Mouse (Mus musculus): Measurements from ENCODE around the gene Ankzf1. TPM values are rescaled to one million over a fixed set of nuclear protein-coding genes. Genes with fewer than 3 reads are reported as not detected.
"Not testable (repeated sequence)": the region's sequence is repeated elsewhere in the genome, so short reads cannot be mapped to it uniquely, and the experiment has no call there.

Ankzf1 gene
- polyA plus RNA-seq, 1 experiment from 2014 or later = 22.1 TPM

- ATAC-seq (ENCODE audit: insufficient number of reproducible peaks, insufficient read depth, low FRiP score, low read depth) = no peak
- H3K9me3 ChIP-seq (ENCODE audit: control insufficient read depth, low read depth, low read length) = no peaks in the 10 kb centered on the region
- H3K36me3 ChIP-seq (ENCODE audit: control insufficient read depth, insufficient read depth, low read length) = no peaks in the 10 kb centered on the region
- 63% methylated on average over 6 of the region's 6 CpGs for WGBS
- H3K27ac ChIP-seq (ENCODE audit: low read length) = no peak overlapping the region
- no peak overlapping the region for H3K4me3 ChIP-seq (ENCODE audit: low read depth, low read length)
- H3K4me2 ChIP-seq (replicated peaks; ENCODE audit: low read depth, low read length) = no peak overlapping the region
- peaks cover 10% of the 10 kb centered on the region for H3K27me3 ChIP-seq (ENCODE audit: control insufficient read depth, insufficient read depth, low read length)
- peaks cover 8% of the 10 kb centered on the region; the same call in 1 of the 2 replicates for H3K4me1 ChIP-seq (ENCODE audit: control insufficient read depth, insufficient read depth, low read length)
- H3K9ac ChIP-seq (replicated peaks; ENCODE audit: low read depth, low read length) = no peak overlapping the region
These were observed 31.6 kb downstream of the Ankzf1 start for GRCm38 (mm10) chr1:75223532-75223931.

- Histone ChIP-seq H3K27ac (ENCODE audit: low read length) (no peak overlapping the region), H3K9ac (replicated peaks; ENCODE audit: low read depth, low read length) (no peak overlapping the region), H3K4me1 (ENCODE audit: control insufficient read depth, insufficient read depth, low read length) (no peaks in the 10 kb centered on the region), H3K4me3 (ENCODE audit: low read depth, low read length) (no peak overlapping the region), H3K36me3 (ENCODE audit: control insufficient read depth, insufficient read depth, low read length) (no peaks in the 10 kb centered on the region), H3K4me2 (replicated peaks; ENCODE audit: low read depth, low read length) (no peak overlapping the region), H3K9me3 (ENCODE audit: control insufficient read depth, low read depth, low read length) (no peaks in the 10 kb centered on the region), H3K27me3 (ENCODE audit: control insufficient read depth, insufficient read depth, low read length) (peaks cover 6% of the 10 kb centered on the region; the same call in 1 of the 2 replicates)
- WGBS = 67% methylated on average over 3 of the region's 3 CpGs
- no peak for ATAC-seq (ENCODE audit: insufficient number of reproducible peaks, insufficient read depth, low FRiP score, low read depth)
These were observed 33.5 kb downstream of the Ankzf1 start for GRCm38 (mm10) chr1:75225473-75225872.

- ATAC-seq (ENCODE audit: insufficient number of reproducible peaks, insufficient read depth, low FRiP score, low read depth) = no peak
- Histone ChIP-seq H3K27ac (ENCODE audit: low read length) (no peak overlapping the region), H3K27me3 (ENCODE audit: control insufficient read depth, insufficient read depth, low read length) (no peaks in the 10 kb centered on the region), H3K9me3 (ENCODE audit: control insufficient read depth, low read depth, low read length) (no peaks in the 10 kb centered on the region), H3K4me1 (ENCODE audit: control insufficient read depth, insufficient read depth, low read length) (no peaks in the 10 kb centered on the region), H3K9ac (replicated peaks; ENCODE audit: low read depth, low read length) (no peak overlapping the region), H3K4me3 (ENCODE audit: low read depth, low read length) (no peak overlapping the region), H3K4me2 (replicated peaks; ENCODE audit: low read depth, low read length) (no peak overlapping the region), H3K36me3 (ENCODE audit: control insufficient read depth, insufficient read depth, low read length) (no peaks in the 10 kb centered on the region)
- WGBS = 55% methylated on average over 2 of the region's 2 CpGs
These were observed 34.2 kb downstream of the Ankzf1 start for GRCm38 (mm10) chr1:75226138-75226537.

- Histone ChIP-seq H3K27me3 (ENCODE audit: control insufficient read depth, insufficient read depth, low read length) (no peaks in the 10 kb centered on the region), H3K4me1 (ENCODE audit: control insufficient read depth, insufficient read depth, low read length) (no peaks in the 10 kb centered on the region), H3K4me2 (replicated peaks; ENCODE audit: low read depth, low read length) (no peak overlapping the region), H3K9me3 (ENCODE audit: control insufficient read depth, low read depth, low read length) (no peaks in the 10 kb centered on the region), H3K9ac (replicated peaks; ENCODE audit: low read depth, low read length) (no peak overlapping the region), H3K27ac (ENCODE audit: low read length) (no peak overlapping the region), H3K4me3 (ENCODE audit: low read depth, low read length) (no peak overlapping the region), H3K36me3 (ENCODE audit: control insufficient read depth, insufficient read depth, low read length) (no peaks in the 10 kb centered on the region)
- no peak for ATAC-seq (ENCODE audit: insufficient number of reproducible peaks, insufficient read depth, low FRiP score, low read depth)
- 70% methylated on average over 1 of the region's 1 CpGs for WGBS
These were observed 35.7 kb downstream of the Ankzf1 start for GRCm38 (mm10) chr1:75227653-75228052.

- no peak for ATAC-seq (ENCODE audit: insufficient number of reproducible peaks, insufficient read depth, low FRiP score, low read depth)
- 65% methylated on average over 4 of the region's 4 CpGs for WGBS
- Histone ChIP-seq H3K36me3 (ENCODE audit: control insufficient read depth, insufficient read depth, low read length) (no peaks in the 10 kb centered on the region), H3K27ac (ENCODE audit: low read length) (no peak overlapping the region), H3K4me2 (replicated peaks; ENCODE audit: low read depth, low read length) (no peak overlapping the region), H3K9me3 (ENCODE audit: control insufficient read depth, low read depth, low read length) (no peaks in the 10 kb centered on the region), H3K4me1 (ENCODE audit: control insufficient read depth, insufficient read depth, low read length) (no peaks in the 10 kb centered on the region), H3K4me3 (ENCODE audit: low read depth, low read length) (no peak overlapping the region), H3K27me3 (ENCODE audit: control insufficient read depth, insufficient read depth, low read length) (no peaks in the 10 kb centered on the region), H3K9ac (replicated peaks; ENCODE audit: low read depth, low read length) (no peak overlapping the region)
These were observed 37.2 kb downstream of the Ankzf1 start for GRCm38 (mm10) chr1:75229158-75229557.

GRCm38 (mm10) chr1:75230335-75230994 is 38.5 kb downstream of the Ankzf1 start:
- WGBS = 68% methylated on average over 7 of the region's 7 CpGs

GRCm38 (mm10) chr1:75231224-75231623 is 39.3 kb downstream of the Ankzf1 start:
- H3K4me3 ChIP-seq (ENCODE audit: low read depth, low read length) = no peak overlapping the region
- H3K27me3 ChIP-seq (ENCODE audit: control insufficient read depth, insufficient read depth, low read length) = no peaks in the 10 kb centered on the region
- H3K9me3 ChIP-seq (ENCODE audit: control insufficient read depth, low read depth, low read length) = no peaks in the 10 kb centered on the region
- WGBS = 75% methylated on average over 4 of the region's 4 CpGs
- H3K4me1 ChIP-seq (ENCODE audit: control insufficient read depth, insufficient read depth, low read length) = no peaks in the 10 kb centered on the region
- no peak overlapping the region for H3K27ac ChIP-seq (ENCODE audit: low read length)
- no peaks in the 10 kb centered on the region for H3K36me3 ChIP-seq (ENCODE audit: control insufficient read depth, insufficient read depth, low read length)
- no peak overlapping the region for H3K9ac ChIP-seq (replicated peaks; ENCODE audit: low read depth, low read length)
- no peak for ATAC-seq (ENCODE audit: insufficient number of reproducible peaks, insufficient read depth, low FRiP score, low read depth)
- no peak overlapping the region for H3K4me2 ChIP-seq (replicated peaks; ENCODE audit: low read depth, low read length)

More at GRCm38 (mm10) chr1:75230335-75230994, 38.5 kb downstream of the Ankzf1 start:
- Histone ChIP-seq H3K4me2 (replicated peaks; ENCODE audit: low read depth, low read length) (no peak overlapping the region), H3K9ac (replicated peaks; ENCODE audit: low read depth, low read length) (no peak overlapping the region), H3K27me3 (ENCODE audit: control insufficient read depth, insufficient read depth, low read length) (no peaks in the 10 kb centered on the region), H3K4me3 (ENCODE audit: low read depth, low read length) (no peak overlapping the region), H3K9me3 (ENCODE audit: control insufficient read depth, low read depth, low read length) (no peaks in the 10 kb centered on the region), H3K27ac (ENCODE audit: low read length) (no peak overlapping the region), H3K36me3 (ENCODE audit: control insufficient read depth, insufficient read depth, low read length) (no peaks in the 10 kb centered on the region), H3K4me1 (ENCODE audit: control insufficient read depth, insufficient read depth, low read length) (no peaks in the 10 kb centered on the region)
- no peak for ATAC-seq (ENCODE audit: insufficient number of reproducible peaks, insufficient read depth, low FRiP score, low read depth)

- no peak within 1 kb of the TSS for H3K27ac ChIP-seq (ENCODE audit: low read length)
- WGBS = 67% methylated on average over 5 of the region's 5 CpGs
- H3K36me3 ChIP-seq (ENCODE audit: control insufficient read depth, insufficient read depth, low read length) = no peaks in the 10 kb centered on the region
- no peaks in the 10 kb centered on the region for H3K4me1 ChIP-seq (ENCODE audit: control insufficient read depth, insufficient read depth, low read length)
- no peaks in the 10 kb centered on the region for H3K9me3 ChIP-seq (ENCODE audit: control insufficient read depth, low read depth, low read length)
- H3K4me3 ChIP-seq (ENCODE audit: low read depth, low read length) = no peak within 1 kb of the TSS
- H3K9ac ChIP-seq (replicated peaks; ENCODE audit: low read depth, low read length) = no peak within 1 kb of the TSS
- ATAC-seq (ENCODE audit: insufficient number of reproducible peaks, insufficient read depth, low FRiP score, low read depth) = no peak
- no peaks in the 10 kb centered on the region for H3K27me3 ChIP-seq (ENCODE audit: control insufficient read depth, insufficient read depth, low read length)
- H3K4me2 ChIP-seq (replicated peaks; ENCODE audit: low read depth, low read length) = no peak within 1 kb of the TSS
These were observed 39.8 kb downstream of the Ankzf1 start, which contains the start of gene A630095N17Rik for GRCm38 (mm10) chr1:75231664-75232152. Gene A630095N17Rik (minus strand): TSS chr1:75232102.

GRCm38 (mm10) chr1:75232489-75232888 is 40.5 kb downstream of the Ankzf1 start:
- H3K4me1 ChIP-seq (ENCODE audit: control insufficient read depth, insufficient read depth, low read length); H3K27ac ChIP-seq (ENCODE audit: low read length); H3K4me3 ChIP-seq (ENCODE audit: low read depth, low read length); H3K9me3 ChIP-seq (ENCODE audit: control insufficient read depth, low read depth, low read length); H3K27me3 ChIP-seq (ENCODE audit: control insufficient read depth, insufficient read depth, low read length); H3K4me2 ChIP-seq (replicated peaks; ENCODE audit: low read depth, low read length); ATAC-seq (ENCODE audit: insufficient number of reproducible peaks, insufficient read depth, low FRiP score, low read depth); H3K36me3 ChIP-seq (ENCODE audit: control insufficient read depth, insufficient read depth, low read length); H3K9ac ChIP-seq (replicated peaks; ENCODE audit: low read depth, low read length): not testable (repeated sequence)
- 71% methylated on average over 4 of the region's 4 CpGs for WGBS
